Mouse (Mus musculus) heart, postnatal 14 days (tissue): Measurements from ENCODE around the gene Ncs1. TPM values are rescaled to one million over a fixed set of nuclear protein-coding genes. Genes with fewer than 3 reads are reported as not detected.
A peak's percentile ranks its signal among the peaks of the same experiment; 100 is the strongest.

Source experiments
- DNase-seq, 2 experiments: peaks; one replicate each; pipeline ENCODE4 v3.0.0; 2021 to 2022
- intact Hi-C: fragments of 180-260 bp; cut with DNase I; formaldehyde crosslinking; loops from one replicate; pipeline ENCODE4 v1.15.1; 2025
- total RNA-seq, 2 experiments: library from RNA; stranded (reverse); gene quantifications; 2 replicates each; pipeline ENCODE4 v1.2.3; 2021

Ncs1 gene
- total RNA-seq, 2 experiments from 2014 or later: 7.9 to 11.9 TPM

- intact Hi-C loops: no loop called here
- DNase-seq: no peak
These were observed 24.8 kb downstream of the Ncs1 start for GRCm38 (mm10) chr2:31270470-31270869.

GRCm38 (mm10) chr2:31271071-31271470 lies 25.4 kb downstream of the Ncs1 start:
- intact Hi-C loops: no loop called here

GRCm38 (mm10) chr2:31274993-31275392 lies 29.4 kb downstream of the Ncs1 start:
- intact Hi-C loops: no loop called here
- no peak for DNase-seq

More at GRCm38 (mm10) chr2:31271071-31271470, 25.4 kb downstream of the Ncs1 start:
- DNase-seq: no peak

- no peak for DNase-seq
- intact Hi-C loops: no loop called here
These were observed 32.2 kb downstream of the Ncs1 start for GRCm38 (mm10) chr2:31277810-31278209.

- intact Hi-C loops: no loop called here
These were observed 32.9 kb downstream of the Ncs1 start for GRCm38 (mm10) chr2:31278483-31278882.

GRCm38 (mm10) chr2:31281138-31281537 lies 35.5 kb downstream of the Ncs1 start:
- intact Hi-C loops: no loop called here
- no peak for DNase-seq

More at GRCm38 (mm10) chr2:31278483-31278882, 32.9 kb downstream of the Ncs1 start:
- DNase-seq: no peak

- no peak for DNase-seq
- intact Hi-C loops: no loop called here
These were observed 36.6 kb downstream of the Ncs1 start for GRCm38 (mm10) chr2:31282266-31282665.

- no peak for DNase-seq
- intact Hi-C loops: no loop called here
These were observed 37.3 kb downstream of the Ncs1 start for GRCm38 (mm10) chr2:31282880-31283279.

GRCm38 (mm10) chr2:31284531-31284930 lies 38.9 kb downstream of the Ncs1 start:
- intact Hi-C loops: no loop called here
- no peak for DNase-seq

GRCm38 (mm10) chr2:31291421-31291820 lies 45.8 kb downstream of the Ncs1 start:
- DNase-seq: peak; percentile 75 to 82
- intact Hi-C loops: loop anchor here (2.0 to 5.0 kb wide), 2 partner anchors 45 to 269 kb away; no protein-coding TSS in a partner anchor

- DNase-seq: peak; percentile 75 to 87
- intact Hi-C loops: loop anchor here (1.0 to 5.0 kb wide), 2 partner anchors 101 to 273 kb away; no protein-coding TSS in a partner anchor
These were observed 49.4 kb downstream of the Ncs1 start for GRCm38 (mm10) chr2:31294985-31295384.

GRCm38 (mm10) chr2:31296395-31296794 lies 50.8 kb downstream of the Ncs1 start:
- DNase-seq: no peak
- intact Hi-C loops: no loop called here

- intact Hi-C loops: no loop called here
- DNase-seq: peak; percentile 42 to 67
These were observed 52.1 kb downstream of the Ncs1 start for GRCm38 (mm10) chr2:31297602-31298268.

GRCm38 (mm10) chr2:31298814-31299213 lies 53.2 kb downstream of the Ncs1 start:
- intact Hi-C loops: no loop called here
- no peak for DNase-seq

GRCm38 (mm10) chr2:31299266-31299665 lies 53.6 kb downstream of the Ncs1 start:
- peak in 1 of 2 experiments; percentile 27 for DNase-seq
- intact Hi-C loops: no loop called here

GRCm38 (mm10) chr2:31299996-31300395 lies 54.4 kb downstream of the Ncs1 start:
- DNase-seq: no peak
- intact Hi-C loops: loop anchor here (5.0 kb wide), 1 partner anchor 82 kb away; no protein-coding TSS in a partner anchor

GRCm38 (mm10) chr2:31303177-31303576 lies 57.6 kb downstream of the Ncs1 start:
- DNase-seq: no peak
- intact Hi-C loops: loop anchor here (5.0 kb wide), 1 partner anchor 79 kb away; no protein-coding TSS in a partner anchor

- intact Hi-C loops: loop anchor here (5.0 kb wide), 1 partner anchor 78 kb away; no protein-coding TSS in a partner anchor
- no peak for DNase-seq
These were observed 58.6 kb downstream of the Ncs1 start for GRCm38 (mm10) chr2:31304191-31304590.

- DNase-seq: no peak
- intact Hi-C loops: loop anchor here (5.0 kb wide), 1 partner anchor 77 kb away; no protein-coding TSS in a partner anchor
These were observed 59.4 kb downstream of the Ncs1 start for GRCm38 (mm10) chr2:31304801-31305665.

GRCm38 (mm10) chr2:31305684-31306083 lies 60.1 kb downstream of the Ncs1 start:
- intact Hi-C loops: no loop called here
- DNase-seq: peak; percentile 36 to 54

GRCm38 (mm10) chr2:31308257-31308656 lies 62.6 kb downstream of the Ncs1 start:
- no peak for DNase-seq
- intact Hi-C loops: no loop called here
